Mouse (Mus musculus) small intestine, adult 2 months (tissue): ENCODE data around the gene Zbtb14. TPM values are rescaled to one million over a fixed set of nuclear protein-coding genes. Genes with fewer than 3 reads are reported as not detected.

Source experiments
- H3K27ac ChIP-seq: fragments of 200-500 bp; 2 replicates; pipeline ENCODE4 v1.5.1; 2012; ENCODE audit warnings: low read depth, low read length, control low read depth, inconsistent platforms; ENCODE audit not compliant: insufficient read depth
- H3K27me3 ChIP-seq: fragments of 200-500 bp; 2 replicates; pipeline ENCODE4 v1.6.1; 2012; ENCODE audit warnings: mild to moderate bottlenecking, moderate library complexity, low read length, inconsistent platforms; ENCODE audit not compliant: control insufficient read depth, insufficient read depth
- H3K36me3 ChIP-seq: fragments of 200-500 bp; 2 replicates; pipeline ENCODE4 v1.6.1; 2012; ENCODE audit warnings: mild to moderate bottlenecking, low read length, control low read depth, inconsistent platforms; ENCODE audit not compliant: control insufficient read depth, insufficient read depth
- H3K4me1 ChIP-seq: fragments of 200-500 bp; 2 replicates; pipeline ENCODE4 v1.6.1; 2012; ENCODE audit warnings: low read length, inconsistent platforms, mixed read lengths; ENCODE audit not compliant: control insufficient read depth, insufficient read depth, insufficient read length
- H3K4me3 ChIP-seq: fragments of 200-500 bp; 2 replicates; pipeline ENCODE4 v1.5.1; 2012; ENCODE audit warnings: low read depth, mild to moderate bottlenecking, control low read depth, inconsistent platforms, low read length, moderate library complexity
- CTCF ChIP-seq: fragments of 200-500 bp; IDR thresholded peaks from 2 replicates; pipeline ENCODE4 v1.5.1; 2012; ENCODE audit warnings: low read depth, mild to moderate bottlenecking, control low read depth, inconsistent platforms, low read length, moderate library complexity, mixed read lengths; ENCODE audit not compliant: insufficient replicate concordance, insufficient read length; ENCODE audit errors: extremely low read depth
- POLR2A ChIP-seq: fragments of 200-500 bp; IDR thresholded peaks from 2 replicates; pipeline ENCODE4 v1.6.1; 2012; ENCODE audit warnings: low read depth, mild to moderate bottlenecking, control low read depth, inconsistent platforms, low read length, moderate library complexity
- WGBS: fragments of 180-500 bp; shearing (Covaris S2); methylation state at CpG from one replicate; pipeline ENCODE4 v1.1.7; 2018; 5-methylcytosine and 5-hydroxymethylcytosine counted together
- polyA plus RNA-seq: library from polyadenylated mRNA; depleted of rRNA; stranded (reverse); fragments of >200 nt; gene quantifications from 2 replicates; pipeline ENCODE4 v1.2.3, GENCODE M21; 2012

Gene Zbtb14
- polyA plus RNA-seq, 1 experiment, result 1.3 TPM

DNA sequence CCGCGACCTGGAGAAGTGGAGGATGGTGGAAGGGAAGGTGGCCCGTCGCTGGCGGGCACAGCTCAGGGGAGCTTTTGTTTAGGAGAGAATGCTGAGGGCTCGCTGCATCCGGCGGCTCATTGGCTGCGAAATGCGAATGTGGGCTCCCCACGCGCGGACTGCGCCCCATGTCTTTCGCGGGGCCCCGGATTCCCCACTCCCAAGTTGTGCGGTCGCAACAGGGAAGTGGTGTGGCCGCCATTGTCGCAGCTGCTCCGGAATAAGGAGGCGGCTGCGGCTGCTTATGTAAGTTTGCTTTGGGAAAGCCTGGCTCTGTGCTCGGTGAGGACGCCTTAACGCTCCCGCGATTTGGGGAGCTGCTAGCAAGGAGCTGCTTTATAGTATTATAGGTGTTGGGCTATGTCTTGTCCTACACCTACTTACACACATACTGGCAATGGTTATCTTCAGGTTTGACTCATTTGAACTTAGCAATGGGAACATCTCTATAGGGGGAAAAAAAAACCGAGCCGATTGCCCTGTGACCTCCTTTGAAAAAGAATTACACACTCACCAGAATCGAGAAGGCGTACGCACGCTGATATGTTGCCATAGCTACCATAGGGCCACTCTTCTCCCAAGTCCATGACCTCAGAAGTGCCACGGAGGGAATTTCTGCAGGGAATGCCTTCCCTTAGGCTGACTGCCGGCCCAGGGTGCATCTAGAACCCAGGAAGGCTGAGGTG, 1.3 kb downstream of the Zbtb14 start:
- H3K4me1 ChIP-seq, result peaks cover 11% of the 10 kb centered on the region; the same call in 1 of the 2 replicates
- TF ChIP-seq CTCF (0 out of 2 replicates have a peak, but pooled peaks have one; percentile 0), POLR2A (no peak)
- WGBS, result under 1% methylated on average over 37 of the region's 37 CpGs

GRCm38 (mm10) chr17:69396147-69397033, 13.5 kb downstream of the Zbtb14 start:
- Histone ChIP-seq H3K36me3 (no peaks in the 10 kb centered on the region; the same call in 1 of the 2 replicates), H3K4me3 (peak overlapping the region; percentile 55), H3K27me3 (no peaks in the 10 kb centered on the region), H3K27ac (peak overlapping the region; percentile 49), H3K4me1 (0 out of 2 replicates have a peak, but pooled peaks cover 2% of the 10 kb centered on the region)
- peak; percentile 20; the same call in 1 of the 2 replicates for TF ChIP-seq CTCF
- no peak for TF ChIP-seq POLR2A
- WGBS, result 11% methylated on average over 14 of the region's 16 CpGs

More for the DNA sequence above, 1.3 kb downstream of the Zbtb14 start:
- peak overlapping the region; percentile 90 for H3K4me3 ChIP-seq
- H3K27ac ChIP-seq, result peak overlapping the region; percentile 94
- no peaks in the 10 kb centered on the region for H3K27me3 ChIP-seq
- H3K36me3 ChIP-seq, result peaks cover 12% of the 10 kb centered on the region

- WGBS, result 52% methylated on average over 5 of the region's 5 CpGs
- 0 out of 2 replicates have a peak, but pooled peaks cover 2% of the 10 kb centered on the region for H3K4me1 ChIP-seq
- no peak overlapping the region for H3K27ac ChIP-seq
- TF ChIP-seq CTCF (no peak), POLR2A (no peak)
- no peaks in the 10 kb centered on the region for H3K27me3 ChIP-seq
- no peaks in the 10 kb centered on the region for H3K36me3 ChIP-seq
- H3K4me3 ChIP-seq, result no peak overlapping the region
Observed at GRCm38 (mm10) chr17:69397163-69397562, 14.3 kb downstream of the Zbtb14 start.

GRCm38 (mm10) chr17:69398092-69398491, 15.2 kb downstream of the Zbtb14 start:
- Histone ChIP-seq H3K4me3 (no peak overlapping the region), H3K4me1 (0 out of 2 replicates have a peak, but pooled peaks cover 2% of the 10 kb centered on the region), H3K27me3 (no peaks in the 10 kb centered on the region), H3K27ac (no peak overlapping the region), H3K36me3 (no peaks in the 10 kb centered on the region)
- TF ChIP-seq POLR2A (no peak), CTCF (no peak)

GRCm38 (mm10) chr17:69401146-69401545, 18.3 kb downstream of the Zbtb14 start:
- no peak for TF ChIP-seq CTCF
- no peak overlapping the region for H3K4me3 ChIP-seq
- no peaks in the 10 kb centered on the region for H3K36me3 ChIP-seq
- no peaks in the 10 kb centered on the region for H3K27me3 ChIP-seq
- H3K4me1 ChIP-seq, result 0 out of 2 replicates have a peak, but pooled peaks cover 1% of the 10 kb centered on the region
- no peak overlapping the region for H3K27ac ChIP-seq
- WGBS, result 69% methylated on average over 2 of the region's 2 CpGs

GRCm38 (mm10) chr17:69416163-69416562, 33.3 kb downstream of the Zbtb14 start:
- H3K4me1 ChIP-seq, result 0 out of 2 replicates have a peak, but pooled peaks cover 2% of the 10 kb centered on the region
- no peak overlapping the region for H3K27ac ChIP-seq
- no peak overlapping the region for H3K4me3 ChIP-seq
- TF ChIP-seq CTCF (no peak), POLR2A (no peak)
- no peaks in the 10 kb centered on the region for H3K36me3 ChIP-seq
- H3K27me3 ChIP-seq, result no peaks in the 10 kb centered on the region
